Mouse (Mus musculus) thymus, postnatal 36 days (tissue): Measurements from ENCODE around the gene Olfr331.
A peak's percentile ranks its signal among the peaks of the same experiment; 100 is the strongest.
"Not testable (repeated sequence)": the region's sequence is repeated elsewhere in the genome, so short reads cannot be mapped to it uniquely, and the experiment has no call there.

Source experiments
- DNase-seq, 2 experiments: peaks; one replicate each; pipeline ENCODE4 v3.0.0; 2022; ENCODE audit warnings: mixed read lengths in 2 of 2

Olfr331 gene

GRCm38 (mm10) chr11:58502472-58502871 lies at the start of gene Olfr331:
Gene Olfr331 (minus strand): TSS chr11:58502572.
- not testable (repeated sequence) for DNase-seq

GRCm38 (mm10) chr11:58546322-58546721 lies 44.0 kb upstream of the Olfr331 start, which contains the start of gene Olfr329-ps:
Gene Olfr329-ps (minus strand): TSS chr11:58546422.
- DNase-seq: no peak

GRCm38 (mm10) chr11:58534736-58535135 lies 32.4 kb upstream of the Olfr331 start, which contains the start of gene Olfr330:
Gene Olfr330 (minus strand): TSS chr11:58534836.
- not testable (repeated sequence) for DNase-seq

GRCm38 (mm10) chr11:58519756-58520155 lies 17.4 kb upstream of the Olfr331 start:
- peak; percentile 5 to 16 for DNase-seq

GRCm38 (mm10) chr11:58518916-58519315 lies 16.5 kb upstream of the Olfr331 start:
- DNase-seq: peak; percentile 59 to 66

GRCm38 (mm10) chr11:58509058-58509457 lies 6.7 kb upstream of the Olfr331 start:
- not testable (repeated sequence) for DNase-seq

- DNase-seq: no peak
These were observed 3.1 kb downstream of the Olfr331 start for GRCm38 (mm10) chr11:58499290-58499689.

- no peak for DNase-seq
These were observed 3.6 kb downstream of the Olfr331 start for GRCm38 (mm10) chr11:58498761-58499160.

GRCm38 (mm10) chr11:58492455-58492854 lies 9.9 kb downstream of the Olfr331 start, which contains the start of gene Olfr332:
Gene Olfr332 (minus strand): TSS chr11:58492555.
- no peak for DNase-seq

- no peak for DNase-seq
These were observed 40.2 kb downstream of the Olfr331 start, which contains the start of gene Olfr30 for GRCm38 (mm10) chr11:58462170-58462569. Gene Olfr30 (minus strand): TSS chr11:58462270.

GRCm38 (mm10) chr11:58453592-58453991 lies 48.8 kb downstream of the Olfr331 start:
- no peak for DNase-seq

GRCm38 (mm10) chr11:58452759-58453158 lies 49.6 kb downstream of the Olfr331 start, which contains the start of gene Lypd9:
Gene Lypd9 (minus strand): TSS chr11:58452923.
- no peak for DNase-seq
